Mouse (Mus musculus) CH12.LX (cell line): ENCODE results near the gene Gm20388. TPM values are rescaled to one million over a fixed set of nuclear protein-coding genes. Genes with fewer than 3 reads are reported as not detected.

ENCODE experiments used
- DNase-seq: peaks from one replicate; pipeline ENCODE4 v3.0.0-alpha.2; 2013; ENCODE audit errors: extremely low read depth
- H3K27ac ChIP-seq: 2 replicates; pipeline ENCODE4 v1.5.1; 2012; ENCODE audit warnings: low read depth, mild to moderate bottlenecking, control low read depth, moderate library complexity; ENCODE audit not compliant: insufficient read depth
- H3K27me3 ChIP-seq: replicated peaks from 2 replicates; pipeline ENCODE3; 2012; ENCODE audit warnings: inconsistent platforms
- H3K36me3 ChIP-seq, 2 experiments: replicated peaks in 1 of 2; 2 replicates each; pipeline versions ENCODE3 to v1.6.1; 2012; ENCODE audit warnings: inconsistent platforms in 1 of 2, low read length in 1 of 2, mild to moderate bottlenecking in 1 of 2, mixed read lengths in 1 of 2, moderate library complexity in 1 of 2; ENCODE audit not compliant: control insufficient read depth in 1 of 2, insufficient read depth in 1 of 2
- H3K4me1 ChIP-seq, 2 experiments: 2 replicates each; pipeline ENCODE4 v1.6.1; 2012; ENCODE audit warnings: inconsistent platforms in 1 of 2, moderate library complexity in 1 of 2; ENCODE audit not compliant: insufficient read depth in 2 of 2, control insufficient read depth in 1 of 2
- H3K4me2 ChIP-seq: 2 replicates; pipeline ENCODE4 v1.6.1; 2012; ENCODE audit warnings: low read depth, mild to moderate bottlenecking, control low read depth; ENCODE audit not compliant: poor library complexity, insufficient read depth, severe bottlenecking
- H3K4me3 ChIP-seq, 3 experiments: fragments of 150-350 bp in 1 of 3; sonication (generic) in 1 of 3; replicated peaks in 1 of 3; 2 replicates each; pipeline versions ENCODE3 to v1.5.1; 2011 to 2012; ENCODE audit warnings: low read depth in 2 of 3, low read length in 2 of 3, mild to moderate bottlenecking in 2 of 3, moderate library complexity in 2 of 3, control low read depth in 1 of 3, improper control_type of control experiment in 1 of 3, inconsistent platforms in 1 of 3, mixed read lengths in 1 of 3; ENCODE audit not compliant: poor library complexity in 1 of 3
- H3K79me2 ChIP-seq: replicated peaks from 2 replicates; pipeline ENCODE4 v1.6.1; 2012; ENCODE audit warnings: mild to moderate bottlenecking, moderate library complexity; ENCODE audit not compliant: control insufficient read depth, poor library complexity, insufficient read depth, severe bottlenecking; ENCODE audit errors: extremely low read depth
- H3K9ac ChIP-seq: 2 replicates; pipeline ENCODE4 v1.6.1; 2012; ENCODE audit warnings: low read depth, mild to moderate bottlenecking, control low read depth, moderate library complexity; ENCODE audit not compliant: insufficient read depth
- H3K9me3 ChIP-seq: replicated peaks from 2 replicates; pipeline ENCODE3; 2012; ENCODE audit warnings: low read length, inconsistent platforms, mixed read lengths
- CHD1 ChIP-seq: IDR thresholded peaks from 2 replicates; pipeline ENCODE4 v1.6.1; 2012; ENCODE audit warnings: low read depth, low read length, improper control_type of control experiment, inconsistent platforms
- CHD2 ChIP-seq: IDR thresholded peaks from 2 replicates; pipeline ENCODE4 v1.6.1; 2011; ENCODE audit warnings: low read length, improper control_type of control experiment
- CTCF ChIP-seq, 2 experiments: IDR thresholded peaks in 1 of 2; conservative IDR thresholded peaks in 1 of 2; 2 replicates each; pipeline ENCODE4 v1.5.1; 2011 to 2012; ENCODE audit warnings: low read depth in 2 of 2, low read length in 2 of 2, improper control_type of control experiment in 1 of 2, inconsistent platforms in 1 of 2, mild to moderate bottlenecking in 1 of 2, moderate library complexity in 1 of 2
- ELF1 ChIP-seq: IDR thresholded peaks from 2 replicates; pipeline ENCODE4 v1.6.1; 2014; ENCODE audit warnings: low read depth, mild to moderate bottlenecking, inconsistent platforms, low read length, improper control_type of control experiment
- EP300 ChIP-seq: IDR thresholded peaks from 2 replicates; pipeline ENCODE4 v1.6.1; 2011; ENCODE audit warnings: low read length, improper control_type of control experiment
- ETS1 ChIP-seq: conservative IDR thresholded peaks from 2 replicates; pipeline ENCODE4 v1.6.1; 2012; ENCODE audit warnings: low read depth, mild to moderate bottlenecking, inconsistent platforms, low read length, improper control_type of control experiment, moderate library complexity
- HCFC1 ChIP-seq: IDR thresholded peaks from 2 replicates; pipeline ENCODE4 v1.6.1; 2012; ENCODE audit warnings: low read depth, mild to moderate bottlenecking, inconsistent platforms, low read length, improper control_type of control experiment
- JUN ChIP-seq: IDR thresholded peaks from 2 replicates; pipeline ENCODE4 v1.6.1; 2011; ENCODE audit warnings: low read depth, mild to moderate bottlenecking, low read length, improper control_type of control experiment, moderate library complexity; ENCODE audit not compliant: insufficient read depth
- KAT2A ChIP-seq: IDR thresholded peaks from 2 replicates; pipeline ENCODE4 v1.6.1; 2012; ENCODE audit warnings: low read length, improper control_type of control experiment, inconsistent platforms; ENCODE audit not compliant: insufficient replicate concordance
- MAFK ChIP-seq: IDR thresholded peaks from 2 replicates; pipeline ENCODE4 v1.6.1; 2011; ENCODE audit warnings: low read length, improper control_type of control experiment; ENCODE audit not compliant: insufficient replicate concordance
- MAX ChIP-seq: IDR thresholded peaks from 2 replicates; pipeline ENCODE4 v1.6.1; 2011; ENCODE audit warnings: low read length, improper control_type of control experiment
- MEF2A ChIP-seq: IDR thresholded peaks from 2 replicates; pipeline ENCODE4 v1.6.1; 2014; ENCODE audit warnings: low read depth, mild to moderate bottlenecking, inconsistent platforms, low read length, improper control_type of control experiment, borderline replicate concordance
- MXI1 ChIP-seq: IDR thresholded peaks from 2 replicates; pipeline ENCODE4 v1.6.1; 2011; ENCODE audit warnings: mild to moderate bottlenecking, low read depth, low read length, improper control_type of control experiment
- MYC ChIP-seq: IDR thresholded peaks from 2 replicates; pipeline ENCODE4 v1.6.1; 2011; ENCODE audit warnings: low read depth, mild to moderate bottlenecking, improper control_type of control experiment, low read length
- NELFE ChIP-seq: IDR thresholded peaks from 2 replicates; pipeline ENCODE4 v1.6.1; 2011; ENCODE audit warnings: low read depth, low read length, improper control_type of control experiment
- NRF1 ChIP-seq: IDR thresholded peaks from 2 replicates; pipeline ENCODE4 v1.6.1; 2014; ENCODE audit warnings: low read depth, mild to moderate bottlenecking, inconsistent platforms, low read length, improper control_type of control experiment, moderate library complexity
- PAX5 ChIP-seq: IDR thresholded peaks from 2 replicates; pipeline ENCODE4 v1.6.1; 2012; ENCODE audit warnings: low read length, inconsistent platforms, mixed read lengths
- POLR2A ChIP-seq: IDR thresholded peaks from 2 replicates; pipeline ENCODE4 v1.6.1; 2011; ENCODE audit warnings: low read depth, mild to moderate bottlenecking, improper control_type of control experiment, low read length
- RCOR1 ChIP-seq: conservative IDR thresholded peaks from 2 replicates; pipeline ENCODE4 v1.6.1; 2012; ENCODE audit warnings: low read depth, mild to moderate bottlenecking, inconsistent platforms, low read length, improper control_type of control experiment
- SIN3A ChIP-seq: IDR thresholded peaks from 2 replicates; pipeline ENCODE4 v1.6.1; 2012; ENCODE audit warnings: low read length, improper control_type of control experiment, inconsistent platforms
- TCF12 ChIP-seq: IDR thresholded peaks from 2 replicates; pipeline ENCODE4 v1.6.1; 2014; ENCODE audit warnings: low read depth, mild to moderate bottlenecking, inconsistent platforms, low read length, improper control_type of control experiment
- USF1 ChIP-seq: IDR thresholded peaks from 2 replicates; pipeline ENCODE4 v1.6.1; 2014; ENCODE audit warnings: low read depth, mild to moderate bottlenecking, inconsistent platforms, low read length, improper control_type of control experiment
- USF2 ChIP-seq: conservative IDR thresholded peaks from 2 replicates; pipeline ENCODE4 v1.6.1; 2011; ENCODE audit warnings: low read depth, low read length, improper control_type of control experiment
- ZKSCAN1 ChIP-seq: IDR thresholded peaks from 2 replicates; pipeline ENCODE4 v1.6.1; 2012; ENCODE audit warnings: low read depth, inconsistent platforms, low read length, improper control_type of control experiment, borderline replicate concordance
- ZNF384 ChIP-seq: IDR thresholded peaks from 2 replicates; pipeline ENCODE4 v1.6.1; 2012; ENCODE audit warnings: low read depth, low read length, improper control_type of control experiment, inconsistent platforms
- dilution Hi-C: fragments of 300-500 bp; cut with MboI; formaldehyde crosslinking; loops from 2 replicates; pipeline ENCODE4 v1.14.3; 2020; ENCODE audit warnings: low sequenced_read_pairs; ENCODE audit not compliant: extremely low pct_unique_long_range_greater_than_20kb, extremely low pct_ligation_motif_present
- in situ Hi-C: fragments of 300-500 bp; cut with MboI; formaldehyde crosslinking; loops from 3 replicates; pipeline ENCODE4 v1.14.3; 2019; ENCODE audit warnings: low sequenced_read_pairs, low pct_ligation_motif_present, low pct_unique_long_range_greater_than_20kb, mixed read lengths
- polyA plus RNA-seq: library from polyadenylated mRNA; unstranded; fragments of >175 nt; gene quantifications from 2 replicates; pipeline ENCODE4 v1.2.1, GENCODE M21; 2012; ENCODE audit warnings: low read depth; ENCODE audit not compliant: insufficient read length
- total RNA-seq, 2 experiments: library from RNA; depleted of rRNA; stranded (reverse); fragments of 300-350 nt in 1 of 2; fragments of >200 nt in 1 of 2; gene quantifications; 2 replicates each; pipeline ENCODE4 v1.2.3; 2012 to 2014

The Gm20388 gene
- total and polyA plus RNA-seq, 3 experiments = 14.8 to 26.3 (median 22.2) TPM

DNA sequence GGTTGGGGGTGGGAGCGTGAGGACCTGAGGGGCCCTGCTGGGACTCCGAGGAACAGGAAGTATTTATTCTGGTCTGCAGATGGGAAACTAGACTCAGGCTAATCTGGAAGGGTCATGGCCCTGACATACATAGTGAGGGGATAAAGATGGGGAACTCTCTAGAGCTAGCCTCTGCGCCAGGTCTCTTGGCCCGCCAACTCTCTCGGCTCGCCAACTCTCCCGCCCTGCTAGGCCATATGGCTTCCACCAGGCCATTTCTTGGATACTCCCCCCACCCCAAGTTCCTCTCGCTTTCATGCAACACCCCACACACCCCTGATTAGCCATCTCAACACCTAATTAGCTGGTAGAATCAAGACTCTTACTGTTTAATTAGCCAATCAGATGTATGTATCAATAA lies 101.8 kb downstream of the Gm20388 start:
- peaks cover 75% of the 10 kb centered on the region for H3K27me3 ChIP-seq
- in situ Hi-C loops = no loop called here

DNA sequence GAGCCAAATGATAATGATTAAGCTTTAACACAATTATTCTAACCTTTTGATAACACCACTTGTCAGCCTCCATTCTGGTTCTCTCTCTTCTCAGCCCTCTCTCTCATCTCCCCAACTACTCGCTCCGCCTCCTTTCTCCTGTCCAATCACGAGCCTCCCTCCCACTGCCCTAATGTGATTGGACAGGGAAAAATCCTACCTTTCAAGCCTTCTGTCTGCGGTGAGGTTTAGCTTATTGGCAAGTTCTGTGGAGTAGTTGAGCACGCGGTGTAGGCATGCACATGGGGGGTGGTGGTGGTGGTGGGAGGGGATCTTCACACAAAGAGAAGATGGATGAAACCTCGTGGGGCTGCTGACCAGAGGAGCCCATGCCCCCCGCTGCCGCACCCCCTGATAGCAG lies 102.3 kb downstream of the Gm20388 start:
- DNase-seq = peak; percentile 38
- Histone ChIP-seq H3K4me1 (peaks cover 0 to 6% of the 10 kb centered on the region in 2 experiments; a peak in 2 of 4 replicates), H3K36me3 (no peaks in the 10 kb centered on the region), H3K9ac (no peak overlapping the region), H3K4me3 (no peak overlapping the region), H3K9me3 (no peaks in the 10 kb centered on the region), H3K27ac (no peak overlapping the region), H3K79me2 (no peaks in the 10 kb centered on the region), H3K27me3 (peaks cover 75% of the 10 kb centered on the region), H3K4me2 (no peak overlapping the region)
- dilution Hi-C loops = no loop called here
- in situ Hi-C loops = no loop called here
- TF ChIP-seq MYC = no peak
- TF ChIP-seq PAX5 = no peak
- TF ChIP-seq TCF12 = no peak
- no peak for TF ChIP-seq ZNF384
- TF ChIP-seq USF2 = no peak
- TF ChIP-seq EP300 = no peak
- no peak for TF ChIP-seq KAT2A
- no peak for TF ChIP-seq RCOR1
- TF ChIP-seq CHD1 = no peak
- no peak for TF ChIP-seq ELF1
- no peak for TF ChIP-seq POLR2A
- no peak for TF ChIP-seq MAFK
- no peak for TF ChIP-seq CTCF (conservative IDR thresholded peaks at IDR 0.05 in 1 of 2, IDR thresholded peaks at IDR 0.05 in 1 of 2; ENCODE audit: low read depth in 2 of 2, low read length in 2 of 2)

More for the DNA sequence above, 101.8 kb downstream of the Gm20388 start:
- Histone ChIP-seq H3K27ac (no peak overlapping the region), H3K9me3 (no peaks in the 10 kb centered on the region), H3K36me3 (no peaks in the 10 kb centered on the region), H3K79me2 (no peaks in the 10 kb centered on the region), H3K4me1 (peaks cover 0 to 6% of the 10 kb centered on the region in 2 experiments; a peak in 2 of 4 replicates), H3K4me3 (no peak overlapping the region), H3K4me2 (no peak overlapping the region), H3K9ac (no peak overlapping the region)
- DNase-seq = no peak
- dilution Hi-C loops = no loop called here
- no peak for TF ChIP-seq MAFK
- no peak for TF ChIP-seq KAT2A
- no peak for TF ChIP-seq NRF1
- TF ChIP-seq JUN = no peak
- TF ChIP-seq MYC = no peak
- TF ChIP-seq EP300 = no peak
- TF ChIP-seq NELFE = no peak
- no peak for TF ChIP-seq ZKSCAN1
- TF ChIP-seq SIN3A = no peak
- TF ChIP-seq USF1 = no peak
- no peak for TF ChIP-seq MXI1
- TF ChIP-seq MEF2A = no peak
- TF ChIP-seq CHD2 = no peak
- no peak for TF ChIP-seq ETS1
- TF ChIP-seq RCOR1 = no peak
- no peak for TF ChIP-seq MAX
- TF ChIP-seq HCFC1 = no peak
